Mouse (Mus musculus) stomach, postnatal 0 days (tissue): ENCODE data around the gene Tll2.

Experiments used
- CTCF ChIP-seq: IDR thresholded peaks from 2 replicates; pipeline ENCODE4 v1.5.1; 2016; ENCODE audit warnings: antibody characterized with exemption, low read depth, mild to moderate bottlenecking, moderate library complexity
- EP300 ChIP-seq: optimal IDR thresholded peaks from 2 replicates; pipeline ENCODE3; 2016; ENCODE audit warnings: antibody characterized with exemption

- no peak for TF ChIP-seq CTCF
- TF ChIP-seq EP300 = no peak
Measured at GRCm38 (mm10) chr19:41117334-41117733, 89.3 kb downstream of the Tll2 start.
